Mouse (Mus musculus): Measurements from ENCODE around the gene Acss1.

Gene Acss1

GRCm38 (mm10) chr2:150667820-150668766, at the start of gene Acss1:
Gene Acss1 (minus strand): TSS chr2:150668500.
- no peak for DNase-seq (ENCODE audit: low spot score)

GRCm38 (mm10) chr2:150712167-150712674, 43.9 kb upstream of the Acss1 start:
- DNase-seq (ENCODE audit: low spot score), result no peak

GRCm38 (mm10) chr2:150691481-150692170, 23.3 kb upstream of the Acss1 start:
- no peak for DNase-seq (ENCODE audit: low spot score)

GRCm38 (mm10) chr2:150690216-150690615, 21.9 kb upstream of the Acss1 start:
- DNase-seq (ENCODE audit: low spot score), result no peak

GRCm38 (mm10) chr2:150689223-150689800, 21.0 kb upstream of the Acss1 start, which contains the start of gene Vsx1:
Gene Vsx1 (minus strand): TSS chr2:150689360.
- no peak for DNase-seq (ENCODE audit: low spot score)

DNA sequence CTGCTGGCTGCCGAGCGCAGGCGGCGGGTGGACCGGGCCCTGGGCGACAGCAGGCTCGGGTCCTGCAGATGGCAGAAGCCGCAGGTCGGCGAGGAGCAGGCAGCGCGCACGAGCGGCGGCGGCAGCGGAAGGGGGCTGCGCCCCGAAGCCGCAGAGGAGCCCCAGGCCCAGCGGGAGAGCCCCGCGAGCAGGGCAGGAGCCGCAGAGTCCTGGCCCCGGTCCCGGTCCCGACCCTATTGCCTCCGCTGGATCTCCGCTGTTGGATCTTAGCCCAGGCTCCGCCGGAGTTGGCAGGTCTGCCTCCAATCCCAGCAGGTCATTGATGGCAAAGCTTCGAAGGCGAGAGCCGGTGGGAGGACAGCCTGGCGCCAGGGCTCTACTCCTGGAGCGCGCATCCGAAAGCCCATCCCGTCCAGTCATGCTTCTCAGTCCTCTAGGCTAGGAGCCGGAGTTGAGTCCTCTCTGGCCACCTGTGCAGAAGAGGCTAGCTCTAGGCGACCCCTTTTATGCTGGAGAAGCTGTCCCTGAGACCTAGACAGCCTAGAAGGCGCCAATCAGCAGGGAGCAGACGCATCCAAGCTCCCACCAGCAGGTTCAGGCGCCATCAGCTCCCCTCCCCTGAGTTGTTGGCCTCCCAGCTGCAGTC, 20.4 kb upstream of the Acss1 start:
- no peak for DNase-seq (ENCODE audit: low spot score)

DNA sequence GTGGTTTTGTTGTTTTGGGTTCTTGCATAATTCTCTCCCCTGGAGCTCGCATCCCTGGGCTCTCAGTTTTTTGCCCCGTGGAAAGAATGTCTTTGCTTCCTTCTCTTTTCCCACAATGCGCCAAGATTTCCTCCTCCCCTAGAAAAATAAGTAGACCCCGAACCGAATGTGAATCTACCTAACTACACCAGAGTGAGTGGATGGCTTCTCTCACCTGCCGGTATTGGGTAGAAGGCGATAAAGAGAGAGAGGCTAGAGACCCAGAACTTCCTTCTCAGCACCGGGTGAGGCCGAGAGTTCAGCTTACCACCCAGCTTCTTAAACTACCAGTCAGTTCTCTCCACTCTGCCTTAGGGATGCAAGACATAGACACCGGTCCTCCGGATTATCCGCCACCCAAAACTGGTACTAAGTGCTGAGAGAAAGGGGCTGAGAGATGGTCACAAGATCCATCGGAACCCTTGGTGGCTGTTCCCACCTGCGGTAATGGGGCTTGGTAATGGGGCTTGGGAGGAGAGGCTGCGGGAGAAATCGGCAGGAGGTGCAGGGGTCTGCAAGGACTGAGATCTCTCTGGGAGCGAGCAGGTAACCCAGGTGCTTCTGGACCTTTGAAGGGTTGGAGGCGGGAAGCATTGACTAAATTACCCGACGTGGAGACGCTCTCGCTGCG, 19.7 kb upstream of the Acss1 start:
- DNase-seq (ENCODE audit: low spot score), result no peak

DNA sequence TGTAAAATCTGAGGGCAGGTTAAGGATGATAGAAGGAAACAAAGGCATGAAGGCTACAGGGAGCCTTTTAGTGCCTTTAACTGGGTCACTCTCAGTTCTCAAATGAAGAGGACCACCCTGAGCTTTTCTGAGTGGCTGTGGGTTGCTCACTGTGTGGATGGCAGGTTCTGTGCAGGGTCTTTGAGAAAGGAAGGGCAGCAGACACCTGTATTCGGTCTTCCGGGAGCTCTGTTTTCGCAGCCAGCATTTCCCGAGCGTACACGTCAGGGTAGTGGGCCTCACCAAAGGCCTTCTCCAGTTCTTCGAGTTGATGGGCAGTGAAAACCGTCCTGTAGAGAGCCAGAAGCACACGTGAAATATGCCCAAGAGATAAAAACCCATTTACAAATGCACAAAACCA, 17.1 kb upstream of the Acss1 start:
- no peak for DNase-seq (ENCODE audit: low spot score)

- DNase-seq (ENCODE audit: low spot score), result no peak
These were observed 16.2 kb upstream of the Acss1 start for GRCm38 (mm10) chr2:150684451-150684850.

DNA sequence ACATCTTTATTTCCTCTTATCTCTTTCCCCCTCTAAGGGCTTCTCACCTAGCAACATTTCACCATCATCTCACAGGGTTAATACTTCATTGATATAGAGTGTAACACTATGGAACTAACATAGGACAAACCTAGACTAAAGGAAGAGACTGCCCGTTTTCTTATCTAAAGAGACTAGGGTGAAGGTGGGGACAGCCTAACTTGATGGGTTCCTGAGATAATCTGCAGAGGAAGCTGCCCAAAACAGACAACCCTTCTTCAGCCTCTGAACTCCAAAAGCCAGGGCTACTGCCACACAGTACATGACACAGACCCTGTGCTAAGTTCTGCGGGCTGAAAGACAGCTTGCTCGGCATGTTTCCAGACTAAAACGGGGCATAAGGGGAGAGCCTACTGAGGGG, 13.3 kb upstream of the Acss1 start:
- no peak for DNase-seq (ENCODE audit: low spot score)

GRCm38 (mm10) chr2:150678392-150678791, 10.1 kb upstream of the Acss1 start:
- peak; percentile 75 for DNase-seq (ENCODE audit: low spot score)

DNA sequence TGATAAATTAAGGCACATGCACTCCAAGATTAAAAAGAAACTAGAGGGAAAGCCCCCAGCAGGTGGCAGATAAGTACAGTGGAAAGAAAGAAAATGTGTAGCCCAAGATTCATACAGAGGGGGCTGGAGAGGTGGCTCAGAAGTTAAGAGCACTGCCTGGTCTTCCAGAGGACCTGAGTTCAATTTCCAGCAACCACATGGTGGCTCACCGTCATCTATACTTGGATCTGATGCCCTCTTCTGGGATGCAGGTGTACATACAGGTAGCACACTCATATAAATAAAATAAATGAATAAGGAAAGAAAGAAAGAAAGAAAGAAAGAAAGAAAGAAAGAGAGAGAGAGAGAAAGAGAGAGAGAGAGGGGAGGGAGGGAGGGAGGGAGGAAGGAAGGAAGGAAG, 7.2 kb upstream of the Acss1 start:
- DNase-seq (ENCODE audit: low spot score), result no peak

DNA sequence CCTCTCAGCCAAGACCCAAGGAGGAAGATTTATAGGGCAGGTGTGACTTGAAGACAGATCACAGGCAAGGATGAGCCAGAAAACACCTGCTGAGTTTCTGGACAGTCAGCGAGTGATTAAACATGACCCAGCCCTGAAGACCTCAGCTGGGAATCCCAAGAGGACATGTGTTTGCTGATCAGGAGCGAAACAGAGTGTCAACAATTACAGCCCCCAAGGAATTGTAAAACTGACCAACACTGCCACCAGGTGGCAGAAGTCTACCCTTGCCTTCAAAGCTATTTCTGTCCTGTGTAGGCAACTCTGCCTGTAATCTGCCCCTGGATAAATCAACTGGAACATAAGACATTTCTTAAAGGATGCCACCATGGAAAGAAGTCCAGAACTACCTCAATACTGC, 6.6 kb upstream of the Acss1 start:
- peak; percentile 77 for DNase-seq (ENCODE audit: low spot score)

DNA sequence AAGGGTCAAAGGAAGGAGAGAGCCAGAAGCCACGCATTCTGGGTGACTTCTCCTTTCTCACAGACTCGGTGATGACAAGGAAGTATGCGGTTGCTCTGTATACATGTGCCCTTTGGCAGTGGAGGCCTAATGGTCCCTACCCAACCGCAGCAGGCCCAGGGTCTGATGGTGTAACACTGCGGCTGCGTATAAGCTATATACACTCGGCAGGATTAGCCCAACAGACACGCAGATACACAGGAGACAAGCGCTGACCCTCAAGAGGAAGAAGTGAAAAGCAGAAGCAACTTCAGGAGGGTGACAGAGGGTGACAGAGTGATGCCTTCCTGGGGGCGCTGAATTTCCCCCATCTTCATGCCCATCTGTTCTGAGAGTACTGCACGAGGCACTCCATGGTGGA, 5.6 kb upstream of the Acss1 start:
- DNase-seq (ENCODE audit: low spot score), result no peak

GRCm38 (mm10) chr2:150671609-150672290, 3.5 kb upstream of the Acss1 start:
- DNase-seq (ENCODE audit: low spot score), result no peak

GRCm38 (mm10) chr2:150670926-150671325, 2.6 kb upstream of the Acss1 start:
- DNase-seq (ENCODE audit: low spot score), result no peak

DNA sequence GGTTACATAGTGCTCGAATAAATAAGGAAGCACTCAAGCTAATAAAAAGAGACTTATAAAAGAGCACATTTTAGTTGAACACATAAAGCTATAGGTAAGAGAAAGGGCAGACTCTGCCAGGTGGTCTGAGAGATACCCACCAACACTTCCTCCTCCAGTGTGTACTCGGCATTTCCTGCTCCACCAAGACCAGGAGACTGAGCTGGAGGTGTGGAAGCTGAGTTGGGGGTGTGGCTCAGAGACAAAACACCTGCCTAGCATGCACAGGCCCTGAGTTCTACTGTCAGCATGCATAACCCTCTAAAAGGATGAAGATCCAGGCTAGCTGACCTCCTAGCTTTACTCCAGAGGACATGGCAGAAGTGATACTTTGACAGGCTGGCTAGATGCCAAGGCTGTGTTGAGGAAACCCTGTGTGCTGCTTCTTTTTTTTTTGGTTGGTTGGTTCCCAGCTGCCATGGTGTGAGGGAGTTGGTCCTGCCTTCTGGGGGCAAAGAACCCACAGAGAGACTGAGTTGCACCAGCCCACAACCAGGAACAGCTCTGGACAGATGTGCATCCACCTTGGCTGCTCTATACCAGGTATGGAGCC, 1.2 kb upstream of the Acss1 start:
- DNase-seq (ENCODE audit: low spot score), result peak; percentile 33

DNA sequence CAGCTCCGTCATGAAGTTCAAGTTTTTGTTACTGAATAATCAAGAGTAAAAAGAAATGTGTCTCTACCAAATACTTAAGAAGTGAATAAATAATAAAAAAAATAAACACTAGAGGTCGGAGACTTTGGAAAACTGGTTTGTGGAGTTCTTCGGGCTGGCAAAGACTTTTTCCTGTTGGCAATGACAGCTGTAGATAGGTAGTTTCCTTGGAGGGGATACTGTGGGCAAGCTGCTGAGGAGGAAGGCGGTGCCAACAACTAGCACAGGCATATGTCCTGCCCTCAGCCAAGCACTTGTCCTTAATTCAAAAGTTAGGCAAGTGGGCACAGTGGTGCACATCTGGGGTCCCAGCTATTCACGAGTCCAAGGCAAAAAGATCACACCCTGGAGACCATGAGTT, 656 bp upstream of the Acss1 start:
- no peak for DNase-seq (ENCODE audit: low spot score)

- no peak for DNase-seq (ENCODE audit: low spot score)
These were observed 1.1 kb downstream of the Acss1 start for GRCm38 (mm10) chr2:150667065-150667819.

DNA sequence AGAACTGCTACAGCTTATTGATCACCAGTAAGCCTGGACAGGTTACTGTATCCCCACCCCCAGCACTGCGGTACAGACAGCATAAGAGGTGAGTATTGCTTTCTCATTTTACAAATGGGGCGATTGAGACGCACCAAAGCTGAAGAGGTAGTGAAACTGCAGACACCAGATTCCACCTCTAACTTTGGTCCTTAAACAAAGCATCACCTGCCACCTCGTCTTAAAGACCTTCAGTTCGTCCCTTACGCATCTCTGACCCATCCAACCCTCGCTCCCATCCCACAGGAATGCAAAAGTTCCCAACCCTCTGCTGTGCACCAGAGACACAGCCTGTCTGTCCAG, 1.6 kb downstream of the Acss1 start:
- no peak for DNase-seq (ENCODE audit: low spot score)
